Mouse (Mus musculus) lung, postnatal 4 days (tissue): ENCODE measurements around the gene Krt23.

Experiments
- DNase-seq, 2 experiments: peaks; one replicate each; pipeline ENCODE4 v3.0.0; 2021

The Krt23 gene

GRCm38 (mm10) chr11:99448769-99449168 lies 44.2 kb downstream of the Krt23 start:
- no peak for DNase-seq

- no peak for DNase-seq
Measured at GRCm38 (mm10) chr11:99441220-99441619, 51.7 kb downstream of the Krt23 start.

GRCm38 (mm10) chr11:99439465-99439864 lies 53.5 kb downstream of the Krt23 start:
- no peak for DNase-seq

- no peak for DNase-seq
Measured at GRCm38 (mm10) chr11:99437972-99438371, 55.0 kb downstream of the Krt23 start, which contains the start of gene Krt20. Gene Krt20, minus strand, starts transcription at chr11:99438150.

- no peak for DNase-seq
Measured at GRCm38 (mm10) chr11:99436625-99437024, 56.3 kb downstream of the Krt23 start.

GRCm38 (mm10) chr11:99430670-99431069 lies 62.3 kb downstream of the Krt23 start:
- DNase-seq: peak; percentile 17 to 25
